Mouse (Mus musculus) spleen, postnatal 4 days (tissue): Measurements from ENCODE around the gene Ccnh.
A peak's percentile ranks its signal among the peaks of the same experiment; 100 is the strongest.
"Not testable (repeated sequence)": the region's sequence is repeated elsewhere in the genome, so short reads cannot be mapped to it uniquely, and the experiment has no call there.

Experiments used
- DNase-seq, 2 experiments: peaks; one replicate each; pipeline ENCODE4 v3.0.0; 2022; ENCODE audit warnings: low spot score in 2 of 2

Ccnh gene

DNA sequence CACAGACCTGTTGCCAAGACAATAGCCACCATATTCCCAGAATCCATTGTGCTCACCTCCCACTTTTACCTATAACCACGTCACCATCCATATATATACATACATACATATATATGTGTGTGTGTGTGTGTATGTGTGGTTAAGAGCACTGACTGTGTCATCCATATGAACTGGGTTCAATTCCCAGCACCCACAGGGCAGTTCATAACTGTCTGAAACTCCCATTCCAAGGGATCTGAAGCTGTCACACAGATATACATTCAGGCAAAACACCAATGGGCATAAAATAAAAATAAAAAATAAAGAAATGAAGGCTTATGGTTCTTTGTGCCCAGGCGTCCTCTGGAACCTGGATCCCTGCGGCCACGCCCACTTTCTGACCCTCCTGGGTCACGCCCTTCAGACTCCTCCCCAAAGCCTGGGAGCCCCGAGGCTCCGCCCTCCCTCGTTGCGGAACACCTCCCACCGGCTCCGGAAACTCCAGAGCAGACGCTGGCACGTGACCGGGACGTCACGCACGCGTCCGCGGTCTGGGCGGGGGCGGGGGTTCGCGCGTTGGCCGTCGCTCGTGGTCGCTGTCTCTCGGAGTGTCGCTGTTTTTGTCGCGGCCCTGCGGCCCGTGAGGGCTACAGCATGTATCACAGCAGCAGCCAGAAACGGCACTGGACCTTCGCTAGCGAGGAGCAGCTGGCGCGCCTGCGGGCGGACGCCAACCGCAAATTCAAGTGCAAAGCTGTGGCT is at the start of gene Ccnh:
Gene Ccnh, plus strand, starts transcription at position 506 of the 741 bp plus-strand sequence.
- peak; percentile 91 to 93 for DNase-seq

DNA sequence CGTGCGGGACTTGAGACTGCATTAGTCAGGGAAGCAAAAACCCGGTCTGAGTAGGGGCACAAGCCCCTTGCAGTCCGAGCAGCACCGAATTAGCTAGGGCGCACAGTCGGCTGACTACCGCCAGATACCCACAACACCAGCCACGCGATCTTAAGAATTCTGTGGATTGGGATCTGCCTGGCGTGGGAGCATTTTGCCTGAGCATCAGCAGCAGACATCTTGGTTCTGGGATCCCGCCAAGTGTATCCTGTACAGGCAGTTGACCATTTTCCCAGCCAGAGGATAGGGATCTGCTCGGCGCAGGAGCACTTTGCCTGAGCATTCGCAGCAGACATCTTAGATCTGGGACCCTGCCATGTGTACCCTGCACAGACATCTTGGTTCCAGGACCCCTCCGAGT is 45.8 kb upstream of the Ccnh start:
- not testable (repeated sequence) for DNase-seq

DNA sequence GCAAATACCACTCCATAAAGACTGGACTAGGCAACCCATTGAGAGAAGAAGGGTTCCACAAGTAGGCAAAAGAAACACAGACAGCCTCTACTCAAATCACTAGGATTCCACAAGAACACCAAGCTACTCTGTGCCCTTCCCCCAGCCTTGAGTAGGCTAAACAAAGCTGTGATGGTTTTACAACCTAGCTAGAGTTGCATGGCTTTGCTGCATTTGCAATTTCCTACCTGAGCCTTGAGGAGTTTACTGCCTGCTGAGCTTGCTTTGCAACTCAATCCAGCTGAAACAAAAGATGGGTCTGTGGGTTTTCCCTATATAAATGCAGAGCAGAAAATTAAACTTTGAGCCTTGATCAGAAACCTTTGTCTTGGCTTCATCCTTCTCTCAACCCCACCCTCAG is 42.7 kb upstream of the Ccnh start:
- DNase-seq, result no peak

DNA sequence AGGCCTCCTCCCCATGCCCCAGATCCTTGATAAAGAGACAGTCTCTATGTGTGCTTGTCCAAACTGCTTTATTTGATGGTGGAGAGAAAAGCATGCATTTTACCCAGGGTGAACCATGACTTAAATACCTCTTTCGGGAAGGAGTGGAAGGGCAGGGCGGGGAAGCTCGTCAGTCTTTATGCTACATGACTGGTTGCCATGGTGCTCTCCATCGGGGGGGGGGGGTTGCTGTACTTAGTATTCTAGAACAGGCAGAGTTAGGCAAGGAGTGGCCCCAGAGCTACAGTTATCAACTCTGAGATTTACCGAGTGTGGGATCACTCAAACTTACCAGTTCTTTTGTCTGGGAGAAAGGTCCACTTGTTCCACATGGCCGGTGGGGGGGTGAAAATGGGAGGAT is 34.5 kb upstream of the Ccnh start:
- DNase-seq, result no peak

DNA sequence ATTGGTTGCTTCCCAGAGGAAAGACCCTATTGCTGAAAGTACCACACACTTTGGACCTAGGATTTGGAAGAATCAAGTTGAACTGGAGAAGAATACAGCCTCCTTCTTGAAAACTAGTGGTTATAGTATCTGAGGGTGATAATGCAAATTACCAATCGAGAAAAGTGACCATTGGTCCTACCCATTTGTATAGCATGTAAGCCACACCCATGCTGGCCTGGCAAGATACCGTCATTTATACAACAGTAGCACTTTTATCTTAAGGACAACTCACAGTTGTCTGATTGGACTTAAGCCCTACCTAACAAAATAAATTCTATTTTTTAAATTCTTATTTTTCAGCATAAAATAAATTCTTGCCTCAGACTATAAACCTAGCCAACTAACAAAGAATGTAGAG is 29.2 kb upstream of the Ccnh start:
- no peak for DNase-seq

DNA sequence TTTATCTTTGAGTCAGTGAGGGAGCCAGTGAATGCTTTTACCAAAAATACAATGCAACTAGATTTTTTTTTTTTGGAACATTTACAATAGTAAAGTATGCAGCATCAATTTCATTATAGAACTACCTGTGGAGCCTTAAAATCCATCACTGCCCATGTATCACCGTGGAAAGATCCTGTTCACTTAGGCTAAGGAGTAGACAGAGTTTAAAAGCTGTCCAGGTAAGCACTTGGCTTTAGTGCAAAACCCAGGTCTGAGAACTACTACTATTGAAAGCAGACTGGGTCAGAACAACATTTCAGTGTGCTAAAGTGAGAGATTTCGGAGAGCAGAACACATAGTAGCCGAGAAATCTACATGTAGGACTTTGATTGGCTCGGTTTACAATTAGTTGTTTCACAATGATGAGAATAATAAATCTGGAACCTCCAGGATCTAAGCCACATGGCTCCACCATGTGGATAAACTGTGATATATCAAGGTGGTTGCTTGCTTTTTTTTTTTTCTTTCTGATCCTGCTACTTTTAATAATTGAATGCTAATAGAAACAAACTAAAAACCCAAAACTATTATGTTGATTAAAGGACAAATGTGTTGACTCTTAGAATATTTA is 24.6 kb upstream of the Ccnh start:
- DNase-seq, result no peak

DNA sequence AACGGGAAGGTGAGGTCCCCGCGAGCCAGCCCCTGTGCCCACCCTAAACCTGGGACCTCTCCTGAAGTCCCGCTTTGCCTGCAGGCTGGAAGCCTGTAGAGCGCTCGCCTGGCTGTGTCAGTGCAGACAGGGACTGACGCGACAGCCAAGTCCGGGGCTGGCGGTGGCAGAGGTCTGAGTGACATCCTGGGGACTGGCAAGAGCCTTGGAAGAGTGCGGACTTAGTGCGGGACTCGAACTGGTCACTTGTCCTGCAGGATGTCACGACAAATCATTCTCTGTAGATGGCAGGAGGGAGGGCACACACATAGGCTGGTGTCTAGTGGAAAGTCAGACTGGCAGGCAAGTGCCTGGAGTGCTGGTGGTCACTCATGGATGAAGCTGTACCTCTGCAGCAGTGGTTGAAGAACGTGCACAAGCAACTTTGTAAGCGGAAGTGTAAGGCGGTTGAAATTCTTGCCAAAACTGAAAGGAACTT is 475 bp downstream of the Ccnh start:
- DNase-seq, result no peak

DNA sequence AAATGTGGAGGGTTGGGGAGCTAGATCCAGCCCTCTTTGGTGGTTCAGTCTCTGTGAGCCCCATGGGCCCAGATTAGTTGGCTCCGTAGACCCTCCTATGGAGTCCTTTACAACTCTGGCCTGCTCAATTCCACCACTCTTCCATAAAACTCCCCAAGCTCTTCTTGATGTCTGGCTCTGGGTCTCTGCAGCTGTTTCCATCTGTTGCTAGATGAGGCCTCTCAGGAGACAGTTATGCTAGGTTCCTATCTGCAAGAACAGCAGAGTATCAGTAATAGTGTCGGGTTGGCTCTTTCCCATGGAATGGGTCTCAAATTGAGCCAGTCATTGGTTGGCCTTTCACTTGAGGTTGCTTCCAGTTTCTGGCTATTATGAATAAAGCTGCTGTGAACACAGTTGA is 2.0 kb downstream of the Ccnh start:
- DNase-seq, result no peak

DNA sequence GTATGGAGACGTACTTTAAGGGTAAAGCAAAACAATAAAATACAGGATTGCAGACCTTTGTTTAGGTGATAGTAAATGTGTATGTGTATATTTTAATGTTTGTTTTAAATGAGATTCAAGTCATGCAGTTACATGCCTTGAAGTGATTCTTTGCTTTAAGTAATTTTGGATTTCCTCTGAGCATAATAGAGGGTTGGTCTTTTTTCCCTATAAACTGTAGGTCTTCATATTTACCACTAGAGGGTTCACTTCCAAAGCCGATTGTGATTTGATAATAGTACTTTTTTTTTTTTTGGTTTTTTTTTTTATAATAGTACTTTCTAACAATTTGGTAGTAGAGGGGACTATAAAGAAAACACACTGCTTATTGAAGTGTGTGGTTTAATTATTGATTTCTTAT is 18.3 kb downstream of the Ccnh start:
- no peak for DNase-seq

DNA sequence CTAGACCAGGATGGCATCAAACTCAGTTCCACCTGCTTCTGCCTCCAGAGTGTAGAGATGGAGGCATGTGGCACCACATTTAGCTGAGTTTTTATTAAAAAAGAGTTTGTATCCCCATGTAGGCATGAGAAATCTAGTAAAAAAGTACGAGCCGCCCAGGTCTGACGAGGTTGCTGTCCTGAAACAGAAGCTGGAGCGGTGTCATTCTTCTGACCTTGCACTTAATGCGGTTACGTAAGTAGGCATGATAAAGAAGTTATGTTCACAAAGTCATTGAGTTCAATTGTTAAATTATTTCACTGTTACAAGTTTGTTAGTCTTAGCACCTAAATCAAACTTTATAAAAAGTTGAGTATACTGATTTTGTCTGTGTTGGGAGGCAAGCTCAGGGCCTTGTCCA is 19.4 kb downstream of the Ccnh start:
- DNase-seq, result no peak

DNA sequence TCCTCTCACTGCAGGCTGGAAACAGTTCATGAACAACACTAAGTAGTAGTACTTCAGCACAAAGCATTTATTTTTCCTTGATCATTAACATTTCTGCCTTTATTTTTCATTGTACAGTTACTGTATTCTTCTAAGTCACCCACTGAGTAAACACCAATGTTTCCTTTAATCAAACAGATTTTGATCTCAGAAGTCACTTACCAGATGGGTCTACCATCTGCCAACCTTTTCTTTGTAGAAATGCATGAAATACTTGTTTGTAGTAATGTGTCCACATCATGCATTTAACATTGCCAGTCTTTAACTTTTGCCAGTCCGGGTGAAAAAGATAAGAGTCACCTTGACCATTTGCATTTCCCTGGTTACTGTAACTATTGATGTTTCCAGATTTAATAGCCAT is 21.1 kb downstream of the Ccnh start:
- no peak for DNase-seq

DNA sequence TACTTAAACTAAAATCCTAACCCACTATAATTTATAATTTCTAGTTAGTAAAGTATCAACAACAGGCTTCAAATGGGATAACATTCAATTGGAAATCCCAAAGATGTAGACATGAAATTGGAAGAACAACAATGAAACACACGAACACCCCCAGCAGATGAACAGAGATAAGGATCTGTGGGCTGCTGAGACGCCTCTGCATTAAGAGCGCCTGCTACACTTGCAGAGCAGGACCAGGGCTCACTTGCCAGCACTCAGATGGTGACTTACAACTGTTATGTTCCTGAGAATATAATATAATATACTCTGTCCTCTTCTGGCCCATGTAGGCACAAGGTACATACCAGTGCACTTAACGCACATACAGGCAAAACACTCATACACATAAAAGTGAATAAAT is 29.4 kb downstream of the Ccnh start:
- no peak for DNase-seq

DNA sequence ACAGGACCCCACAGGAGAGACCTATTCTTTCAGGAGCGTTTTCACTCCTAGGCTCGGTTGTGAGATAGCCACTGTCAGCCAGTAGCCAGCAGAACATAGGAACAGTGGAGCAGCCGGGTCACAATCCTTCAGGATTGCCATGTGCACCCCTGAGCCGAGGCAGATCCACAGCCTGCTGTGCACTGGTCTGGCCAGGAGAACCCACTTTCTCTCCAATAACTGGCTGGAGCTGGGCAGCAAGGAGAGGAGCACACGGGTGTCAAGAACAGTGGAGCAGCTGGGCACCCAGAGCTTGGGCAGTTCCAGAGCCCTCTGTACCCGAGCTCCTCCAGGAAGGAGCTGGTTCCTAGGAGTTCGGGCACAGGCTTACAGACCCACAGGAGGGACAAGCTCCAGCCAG is 49.6 kb downstream of the Ccnh start:
- no peak for DNase-seq
